Comparison of ENCODE assay signal across 20 mouse cellular contexts in genomic region chr15:85662673-85663072, GRCm38 (mm10).
DNase-seq lines count a peak whose midpoint lies in the region; ATAC-seq and TF ChIP-seq lines count a peak whose summit lies in the region.
"Had no signal": no experiment of that assay in that cellular context is flagged by ENCODE, and none has a peak within 500 bp of the region (broad histone marks: within the 10 kb centered on the region; RNA-seq: fewer than 3 reads in every experiment).

No protein-coding gene starts in this region.

- no peak for ATAC-seq in forebrain, postnatal 0 days
- no peak for ATAC-seq in forebrain, embryonic 13.5 days
- ATAC-seq: forebrain, embryonic 15.5 days; intestine, embryonic 15.5 days had no signal

- H3K9me3 ChIP-seq in forebrain, postnatal 0 days (ENCODE audit: low read length) = no peaks in the 10 kb centered on the region
- no peaks in the 10 kb centered on the region for H3K9me3 ChIP-seq in forebrain, embryonic 13.5 days (replicated peaks)
- H3K9me3 ChIP-seq: embryonic facial prominence, embryonic 10.5 days; forebrain, embryonic 10.5 days; forebrain, embryonic 15.5 days; heart, embryonic 10.5 days; heart, embryonic 15.5 days; hindbrain, embryonic 10.5 days; intestine, embryonic 15.5 days had no signal

- TF ChIP-seq POLR2A in kidney, adult 2 months (IDR thresholded peaks at IDR 0.05; ENCODE audit: low read depth, low read length) = no peak

- H3K4me3 ChIP-seq in forebrain, postnatal 0 days (ENCODE audit: low read depth, low read length) = no peak overlapping the region
- no peak overlapping the region for H3K4me3 ChIP-seq in forebrain, embryonic 13.5 days
- no peak overlapping the region for H3K4me3 ChIP-seq in kidney, adult 2 months (ENCODE audit: insufficient read depth, low read depth, low read length)
- H3K4me3 ChIP-seq in C2C12 (ENCODE audit: insufficient read depth, poor library complexity, severe bottlenecking) = no peak overlapping the region
- no peak overlapping the region for H3K4me3 ChIP-seq in brown adipose tissue, adult 24 weeks (ENCODE audit: insufficient read depth, low read depth, low read length)
- H3K4me3 ChIP-seq: embryonic facial prominence, embryonic 10.5 days; forebrain, embryonic 10.5 days; forebrain, embryonic 15.5 days; heart, embryonic 10.5 days; heart, embryonic 15.5 days; hindbrain, embryonic 10.5 days; intestine, embryonic 15.5 days had no signal

- H3K4me1 ChIP-seq in forebrain, postnatal 0 days (ENCODE audit: insufficient read depth) = no peaks in the 10 kb centered on the region; the same call in 1 of the 2 replicates
- H3K4me1 ChIP-seq in forebrain, embryonic 13.5 days = peaks cover 19% of the 10 kb centered on the region
- H3K4me1 ChIP-seq in kidney, adult 2 months (ENCODE audit: control insufficient read depth, insufficient read depth, low read length) = peaks cover 22% of the 10 kb centered on the region
- peaks cover 43% of the 10 kb centered on the region for H3K4me1 ChIP-seq in brown adipose tissue, adult 24 weeks (ENCODE audit: control insufficient read depth, insufficient read depth, insufficient read length, low read length)

- TF ChIP-seq CTCF in forebrain, postnatal 0 days (IDR thresholded peaks at IDR 0.05; ENCODE audit: low read depth) = no peak
- no peak for TF ChIP-seq CTCF in kidney, adult 2 months (conservative IDR thresholded peaks at IDR 0.05; ENCODE audit: insufficient read depth, insufficient read length, low read depth, low read length)
- no peak for TF ChIP-seq CTCF in C2C12 (IDR thresholded peaks at IDR 0.05; ENCODE audit: control insufficient read depth, insufficient read depth, insufficient read length)

- H3ac ChIP-seq in C2C12 (ENCODE audit: control insufficient read depth, insufficient read length, low read depth) = no peak overlapping the region

- H3K27me3 ChIP-seq in forebrain, postnatal 0 days (ENCODE audit: insufficient read depth, low read length) = no peaks in the 10 kb centered on the region
- peaks cover 86% of the 10 kb centered on the region for H3K27me3 ChIP-seq in forebrain, embryonic 13.5 days
- H3K27me3 ChIP-seq in kidney, adult 2 months (replicated peaks; ENCODE audit: control insufficient read depth, insufficient read depth, low read length) = no peaks in the 10 kb centered on the region
- no peaks in the 10 kb centered on the region for H3K27me3 ChIP-seq in C2C12 (ENCODE audit: control insufficient read depth, insufficient read depth, insufficient read length)

- H3K79me3 ChIP-seq in C2C12 (ENCODE audit: low read depth) = peaks cover 98% of the 10 kb centered on the region

- 0 out of 2 replicates have a peak overlapping the region, but pooled peaks have one; percentile 9 for H3K27ac ChIP-seq in forebrain, postnatal 0 days (ENCODE audit: low read depth, low read length)
- H3K27ac ChIP-seq in forebrain, embryonic 13.5 days = no peak overlapping the region
- H3K27ac ChIP-seq in kidney, adult 2 months (ENCODE audit: insufficient read depth, low read depth, low read length) = peak overlapping the region; percentile 72
- peak overlapping the region; percentile 15 for H3K27ac ChIP-seq in brown adipose tissue, adult 24 weeks (replicated peaks; ENCODE audit: low read depth, low read length)
- H3K27ac ChIP-seq: embryonic facial prominence, embryonic 10.5 days; forebrain, embryonic 10.5 days; forebrain, embryonic 15.5 days; heart, embryonic 10.5 days; heart, embryonic 15.5 days; hindbrain, embryonic 10.5 days; hindbrain, embryonic 14.5 days; intestine, embryonic 15.5 days had no signal

- WGBS in forebrain, postnatal 0 days = 86% methylated on average over 4 of the region's 4 CpGs
- 96% methylated on average over 4 of the region's 4 CpGs for WGBS in forebrain, embryonic 13.5 days
- WGBS in kidney, adult 2 months = 74% methylated on average over 4 of the region's 4 CpGs

- H3K79me2 ChIP-seq in C2C12 (ENCODE audit: control insufficient read depth, insufficient read depth) = peaks cover 100% of the 10 kb centered on the region

- no peaks in the 10 kb centered on the region for H3K36me3 ChIP-seq in forebrain, postnatal 0 days (ENCODE audit: insufficient read depth)
- H3K36me3 ChIP-seq in forebrain, embryonic 13.5 days (ENCODE audit: poor library complexity, severe bottlenecking) = no peaks in the 10 kb centered on the region
- H3K36me3 ChIP-seq in kidney, adult 2 months (ENCODE audit: control insufficient read depth, insufficient read depth, low read length) = no peaks in the 10 kb centered on the region
- H3K36me3 ChIP-seq in C2C12 (ENCODE audit: control insufficient read depth, insufficient read depth) = peaks cover 48% of the 10 kb centered on the region
- H3K36me3 ChIP-seq: embryonic facial prominence, embryonic 10.5 days; forebrain, embryonic 10.5 days; forebrain, embryonic 15.5 days; heart, embryonic 10.5 days; heart, embryonic 15.5 days; hindbrain, embryonic 10.5 days; intestine, embryonic 15.5 days had no signal

- H3K9ac ChIP-seq in forebrain, postnatal 0 days = no peak overlapping the region
- H3K9ac ChIP-seq in forebrain, embryonic 13.5 days = no peak overlapping the region
- H3K9ac ChIP-seq: forebrain, embryonic 15.5 days; heart, embryonic 15.5 days; hindbrain, embryonic 14.5 days; intestine, embryonic 15.5 days had no signal

- H3K4me2 ChIP-seq in forebrain, postnatal 0 days (ENCODE audit: low read depth) = no peak overlapping the region
- H3K4me2 ChIP-seq in forebrain, embryonic 13.5 days = no peak overlapping the region
- H3K4me2 ChIP-seq: forebrain, embryonic 15.5 days; heart, embryonic 15.5 days; hindbrain, embryonic 14.5 days; intestine, embryonic 15.5 days had no signal

- peak; percentile 2 for DNase-seq in forebrain, postnatal 0 days
- peak; percentile 30 for DNase-seq in kidney, adult 2 months
- DNase-seq in kidney, postnatal 10 days = no peak
- DNase-seq in lung, adult 18-20 months = no peak
- DNase-seq in lung, postnatal 14 days = no peak
- DNase-seq: adrenal gland, postnatal 10 days; cerebellum, adult 11-12 months; cerebellum, adult 9-11 months; gastrocnemius, postnatal 25 days had no signal

TF ChIP-seq in C2C12, 6 proteins besides CTCF, POLR2A, EP300 and RAD21:
- TF ChIP-seq MYOG (IDR thresholded peaks at IDR 0.05; ENCODE audit: control insufficient read depth, extremely low read depth, insufficient read length) (no peak), CEBPB (IDR thresholded peaks at IDR 0.05; ENCODE audit: low read depth) (no peak), FOSL1 (IDR thresholded peaks at IDR 0.05; ENCODE audit: insufficient read depth, low read length, poor library complexity, severe bottlenecking) (no peak), MAX (IDR thresholded peaks at IDR 0.05) (no peak), MYOD1 (IDR thresholded peaks at IDR 0.05; ENCODE audit: control insufficient read depth, insufficient read length, low read depth) (no peak), USF1 (IDR thresholded peaks at IDR 0.05; ENCODE audit: low read depth) (peak; percentile 36)

Comparison
In these comparisons a context has a peak if more than half of its experiments do, and no peak if none do; other contexts are left out.
1. DNase-seq: peak in forebrain, postnatal 0 days (single experiment) and kidney, adult 2 months (single experiment); none in kidney, postnatal 10 days (single experiment), lung, adult 18-20 months (0 of 2) and lung, postnatal 14 days (single experiment).